Mouse (Mus musculus) liver, embryonic 11.5 days (tissue): Measurements from ENCODE around the gene Iqgap1. TPM values are rescaled to one million over a fixed set of nuclear protein-coding genes. Genes with fewer than 3 reads are reported as not detected.
A peak's percentile ranks its signal among the peaks of the same experiment; 100 is the strongest.

Experiments
- ATAC-seq: fragments of 200-750 bp; cut with Nextera tagmentation; replicated peaks from 2 replicates; pipeline ENCODE4 v1.8.0; 2017; ENCODE audit warnings: moderate number of reproducible peaks, mild to moderate bottlenecking, moderate TSS enrichment, moderate library complexity; ENCODE audit not compliant: low FRiP score
- DNase-seq: peaks from one replicate; pipeline ENCODE4 v3.0.0-alpha.2; 2017; ENCODE audit warnings: low spot score
- H3K27ac ChIP-seq: fragments of 300-500 bp; sonication (generic); 2 replicates; pipeline ENCODE4 v1.5.1; 2014; ENCODE audit warnings: mild to moderate bottlenecking, low read depth, low read length, control low read depth
- H3K27me3 ChIP-seq: fragments of 300-500 bp; sonication (generic); replicated peaks from 2 replicates; pipeline ENCODE4 v1.6.1; 2014; ENCODE audit warnings: low read length, mixed read lengths; ENCODE audit not compliant: control insufficient read depth, insufficient read depth
- H3K36me3 ChIP-seq: fragments of 300-500 bp; sonication (generic); 2 replicates; pipeline ENCODE4 v1.6.1; 2014; ENCODE audit warnings: mild to moderate bottlenecking, low read length, moderate library complexity, mixed read lengths; ENCODE audit not compliant: control insufficient read depth, insufficient read depth
- H3K4me1 ChIP-seq: fragments of 300-500 bp; sonication (generic); replicated peaks from 2 replicates; pipeline ENCODE4 v1.6.1; 2014; ENCODE audit warnings: low read length, mixed read lengths; ENCODE audit not compliant: control insufficient read depth, insufficient read depth
- H3K4me2 ChIP-seq: fragments of 300-500 bp; sonication (generic); 2 replicates; pipeline ENCODE4 v1.6.1; 2014; ENCODE audit warnings: mild to moderate bottlenecking, control low read depth, moderate library complexity
- H3K4me3 ChIP-seq: fragments of 300-500 bp; sonication (generic); 2 replicates; pipeline ENCODE4 v1.5.1; 2014; ENCODE audit warnings: low read depth, low read length, control low read depth
- H3K9ac ChIP-seq: fragments of 300-500 bp; sonication (generic); 2 replicates; pipeline ENCODE4 v1.6.1; 2014; ENCODE audit warnings: low read depth, low read length, control low read depth
- H3K9me3 ChIP-seq: fragments of 300-500 bp; sonication (generic); 2 replicates; pipeline ENCODE4 v1.6.1; 2016; ENCODE audit warnings: low read length, inconsistent platforms, mixed read lengths; ENCODE audit not compliant: control insufficient read depth
- WGBS: fragments of 180-500 bp; shearing (Covaris S2); extraction: QIAGEN DNeasy Blood & Tissue Kit; methylation state at CpG from one replicate; pipeline ENCODE4 v1.1.7; 2014; 5-methylcytosine and 5-hydroxymethylcytosine counted together
- polyA plus RNA-seq: library from polyadenylated mRNA; unstranded; fragments of >200 nt; fragmentation: Nextera tagmentation; extraction: Ambion mirVana; gene quantifications from 2 replicates; pipeline ENCODE4 v1.2.1, GENCODE M21; 2014

Gene Iqgap1
- polyA plus RNA-seq, 1 experiment from 2014 or later = 28.2 TPM

DNA sequence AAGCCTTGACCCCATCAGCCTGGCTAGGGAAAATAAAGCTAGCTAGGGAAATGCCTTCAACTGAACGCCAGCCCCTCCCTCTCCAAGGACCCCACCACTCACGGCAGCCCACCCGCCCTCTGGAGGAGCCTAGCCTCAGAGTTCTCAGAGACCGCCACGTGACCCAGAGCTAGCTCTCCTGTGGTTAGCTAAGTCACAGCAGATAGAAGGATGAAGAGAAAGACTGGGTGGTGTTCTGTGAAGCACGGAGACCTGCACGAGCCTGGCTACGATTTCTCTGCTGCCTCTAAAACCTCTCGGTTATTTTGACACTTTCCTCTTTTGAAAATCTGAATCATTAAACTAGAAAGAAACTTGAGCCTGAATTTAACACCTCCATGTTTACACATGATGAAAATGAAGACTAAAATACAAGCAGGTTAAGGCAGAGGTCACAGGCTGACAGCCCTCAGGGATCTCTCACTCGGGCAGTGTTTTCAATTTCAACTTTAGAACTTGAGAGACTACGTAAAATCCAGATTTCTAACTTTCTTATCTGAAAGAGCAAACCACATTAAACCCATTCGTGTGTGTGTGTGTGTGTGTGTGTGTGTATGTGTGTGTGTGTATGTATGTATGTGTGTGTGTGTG is 145.4 kb downstream of the Iqgap1 start:
- peak overlapping the region; percentile 28 for H3K4me2 ChIP-seq
- H3K27me3 ChIP-seq = no peaks in the 10 kb centered on the region
- 11% methylated on average over 12 of the region's 12 CpGs for WGBS
- H3K4me3 ChIP-seq = 0 out of 2 replicates have a peak overlapping the region, but pooled peaks have one; percentile 14
- H3K9me3 ChIP-seq = no peaks in the 10 kb centered on the region
- H3K9ac ChIP-seq = 0 out of 2 replicates have a peak overlapping the region, but pooled peaks have one; percentile 6
- DNase-seq (no peak), ATAC-seq (peak; percentile 77)
- H3K27ac ChIP-seq = no peak overlapping the region
- peaks cover 14% of the 10 kb centered on the region for H3K4me1 ChIP-seq
- H3K36me3 ChIP-seq = peaks cover 3% of the 10 kb centered on the region; the same call in 1 of the 2 replicates

DNA sequence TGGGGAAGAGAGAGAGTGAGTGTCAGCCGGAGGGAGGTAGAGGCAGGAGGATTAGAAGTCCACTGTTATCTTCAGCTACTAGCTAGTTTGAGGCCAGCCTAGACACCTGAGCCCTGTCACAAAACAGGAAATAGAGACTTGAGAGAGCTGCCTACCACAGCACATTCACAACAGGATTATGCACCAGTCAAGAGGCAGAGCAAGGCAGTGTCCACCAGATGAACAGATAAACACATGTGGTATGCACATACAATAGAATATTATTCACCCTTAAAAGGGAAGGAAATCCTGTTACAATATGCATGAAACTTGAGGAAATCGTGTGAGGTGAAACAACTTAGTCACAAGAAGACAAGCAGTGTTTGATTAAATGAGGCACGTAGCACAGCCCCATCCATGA is 153.5 kb downstream of the Iqgap1 start:
- H3K4me3 ChIP-seq = no peak overlapping the region
- H3K4me1 ChIP-seq = peaks cover 20% of the 10 kb centered on the region
- ATAC-seq (no peak), DNase-seq (no peak)
- H3K27ac ChIP-seq = no peak overlapping the region
- WGBS = 66% methylated on average over 3 of the region's 3 CpGs
- peaks cover 3% of the 10 kb centered on the region; the same call in 1 of the 2 replicates for H3K36me3 ChIP-seq
- H3K4me2 ChIP-seq = no peak overlapping the region
- no peaks in the 10 kb centered on the region for H3K27me3 ChIP-seq
- H3K9me3 ChIP-seq = no peaks in the 10 kb centered on the region
- no peak overlapping the region for H3K9ac ChIP-seq

DNA sequence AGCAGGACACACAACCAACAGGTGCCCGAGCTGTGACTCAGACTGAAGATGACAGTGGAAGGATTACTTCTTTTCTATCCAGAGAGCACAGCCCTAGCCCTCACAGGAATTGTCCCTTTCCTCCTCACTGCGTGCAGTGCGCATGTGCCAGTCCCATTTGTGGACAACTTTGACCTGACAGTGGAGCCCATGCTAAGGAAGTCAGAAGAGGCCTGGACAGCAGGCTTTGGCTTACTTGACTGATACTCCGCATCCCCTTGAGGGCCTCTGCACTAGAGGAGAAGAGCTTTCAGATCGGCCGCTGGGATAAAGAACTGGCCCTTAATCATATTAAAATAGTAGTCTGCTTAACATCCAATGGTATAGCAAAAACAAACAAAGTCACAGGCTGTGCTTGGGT is 154.9 kb downstream of the Iqgap1 start:
- H3K9ac ChIP-seq = no peak overlapping the region
- 85% methylated on average over 6 of the region's 6 CpGs for WGBS
- H3K36me3 ChIP-seq = no peaks in the 10 kb centered on the region; the same call in 1 of the 2 replicates
- H3K27ac ChIP-seq = no peak overlapping the region
- peaks cover 34% of the 10 kb centered on the region for H3K4me1 ChIP-seq
- H3K9me3 ChIP-seq = no peaks in the 10 kb centered on the region
- H3K27me3 ChIP-seq = no peaks in the 10 kb centered on the region
- ATAC-seq = no peak
- no peak for DNase-seq
- no peak overlapping the region for H3K4me2 ChIP-seq
- no peak overlapping the region for H3K4me3 ChIP-seq

DNA sequence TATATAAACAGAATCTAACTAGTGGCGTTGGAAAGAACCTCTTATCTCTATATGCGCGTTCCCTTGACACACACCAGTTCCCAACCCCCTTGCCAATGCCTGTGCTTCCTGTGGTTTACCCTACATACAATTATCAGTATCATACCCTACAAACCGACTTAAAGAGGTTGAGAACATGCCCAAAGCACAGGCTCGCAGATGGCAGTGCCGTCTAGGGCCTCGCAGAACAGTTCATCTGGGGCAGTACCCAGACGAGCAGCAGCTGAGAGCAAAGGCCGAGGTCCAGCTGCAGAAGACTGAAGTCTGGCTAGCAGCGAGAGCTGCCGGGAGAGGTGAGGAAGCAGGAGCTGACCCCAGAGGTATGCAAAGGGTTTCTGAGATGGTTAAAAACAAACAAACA is 158.6 kb downstream of the Iqgap1 start:
- H3K27me3 ChIP-seq = no peaks in the 10 kb centered on the region
- no peaks in the 10 kb centered on the region; the same call in 1 of the 2 replicates for H3K36me3 ChIP-seq
- peaks cover 43% of the 10 kb centered on the region for H3K4me1 ChIP-seq
- H3K9me3 ChIP-seq = no peaks in the 10 kb centered on the region
- H3K4me3 ChIP-seq = peak overlapping the region; percentile 26
- ATAC-seq (peak; percentile 80), DNase-seq (no peak)
- peak overlapping the region; percentile 51 for H3K9ac ChIP-seq
- H3K27ac ChIP-seq = peak overlapping the region; percentile 86
- WGBS = 14% methylated on average over 11 of the region's 11 CpGs
- H3K4me2 ChIP-seq = peak overlapping the region; percentile 64

DNA sequence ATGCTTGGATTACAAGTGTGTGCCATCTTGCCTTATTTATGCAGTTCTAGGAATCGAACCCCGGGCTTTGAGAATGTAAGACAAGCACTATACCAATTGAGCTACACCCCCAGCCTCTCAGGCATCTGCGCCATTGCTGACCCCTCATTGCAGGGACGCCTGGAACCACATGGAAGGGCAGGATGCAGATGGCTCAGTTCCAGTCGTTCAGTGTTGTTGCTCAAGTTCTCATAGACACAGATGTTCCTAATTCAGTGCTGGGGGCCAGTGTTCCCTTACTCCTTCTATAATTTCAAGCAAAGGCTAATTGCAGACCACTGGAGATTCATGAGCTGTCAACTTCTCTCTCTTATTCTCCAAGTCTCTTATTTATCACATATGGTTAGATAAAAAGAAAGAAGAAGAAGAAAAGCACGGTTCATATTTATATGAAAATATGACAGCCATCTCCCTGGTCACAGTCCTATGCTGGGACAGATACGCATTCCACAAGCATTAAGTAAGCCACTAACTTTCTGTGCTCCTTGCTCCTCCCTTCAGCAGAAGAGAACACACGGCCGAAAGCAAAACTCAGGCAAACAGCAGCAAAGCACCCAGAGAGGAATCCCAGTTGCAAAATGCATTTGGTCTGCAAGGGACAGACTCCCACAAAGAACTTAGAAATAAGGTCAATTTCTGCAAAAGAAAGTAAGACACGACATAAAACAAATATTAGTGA is 159.4 kb downstream of the Iqgap1 start:
- ATAC-seq (no peak), DNase-seq (no peak)
- H3K4me2 ChIP-seq = peak overlapping the region; percentile 64
- H3K4me1 ChIP-seq = peaks cover 43% of the 10 kb centered on the region
- 0 out of 2 replicates have a peak overlapping the region, but pooled peaks have one; percentile 2 for H3K4me3 ChIP-seq
- WGBS = 51% methylated on average over 10 of the region's 10 CpGs
- peak overlapping the region; percentile 86 for H3K27ac ChIP-seq
- peak overlapping the region; percentile 20; the same call in 1 of the 2 replicates for H3K9ac ChIP-seq
- H3K27me3 ChIP-seq = no peaks in the 10 kb centered on the region
- no peaks in the 10 kb centered on the region for H3K9me3 ChIP-seq
- H3K36me3 ChIP-seq = no peaks in the 10 kb centered on the region; the same call in 1 of the 2 replicates

Other genes with a start within 250 kb of the Iqgap1 start
- gene Crtc3, start 137.1 kb downstream of the Iqgap1 start, polyA plus RNA-seq = 13.1 and 16.6 TPM in 2 replicates
- 1.0 and 1.4 TPM in 2 replicates for gene Zscan2, start 34.9 kb upstream of the Iqgap1 start, polyA plus RNA-seq
- gene Wdr73, start 75.3 kb upstream of the Iqgap1 start, polyA plus RNA-seq = 42.8 and 44.0 TPM in 2 replicates
- 2.4 and 3.4 TPM in 2 replicates for gene Nmb, start 79.1 kb upstream of the Iqgap1 start, polyA plus RNA-seq
- 180 and 200 TPM in 2 replicates for gene Sec11a, start 121.8 kb upstream of the Iqgap1 start, polyA plus RNA-seq
- gene Zfp592, start 167.7 kb upstream of the Iqgap1 start, polyA plus RNA-seq = 20.9 and 26.2 TPM in 2 replicates
- 0.16 and 0.33 TPM in 2 replicates for gene Alpk3, start 231.6 kb upstream of the Iqgap1 start, polyA plus RNA-seq